Mouse (Mus musculus): Measurements from ENCODE around the gene Morn3. TPM values are rescaled to one million over a fixed set of nuclear protein-coding genes. Genes with fewer than 3 reads are reported as not detected.

Gene Morn3
- total RNA-seq (2014; fragmentation: Nextera tagmentation) = 0.58 TPM in 1 of 2 replicates, not detected in the other
- total RNA-seq (2017) = not detected in 2 replicates

GRCm38 (mm10) chr5:123046916-123047315, at the start of gene Morn3:
Gene Morn3, minus strand, starts transcription at chr5:123047016.
- no peak for ATAC-seq (replicated peaks; ENCODE audit: poor library complexity, severe bottlenecking)

DNA sequence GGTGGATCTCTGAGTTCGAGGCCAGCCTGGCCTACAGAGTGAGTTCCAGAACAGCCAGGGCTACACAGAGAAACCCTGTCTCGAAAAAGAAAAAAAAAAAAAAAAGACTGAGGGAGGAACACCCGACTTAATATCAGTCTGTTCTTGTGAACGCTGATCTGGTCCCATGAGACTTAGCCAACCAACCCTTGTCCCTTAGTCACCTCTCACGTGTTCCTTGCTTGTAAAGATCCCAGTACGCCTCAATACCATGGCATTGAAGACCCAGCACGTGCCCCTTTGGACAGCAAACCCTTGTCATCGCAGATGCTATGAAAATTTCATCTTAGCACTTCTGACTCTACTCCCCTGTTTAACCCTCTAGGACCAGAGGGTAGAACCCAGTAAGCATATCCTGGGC, 49.5 kb upstream of the Morn3 start:
- no peak for ATAC-seq (replicated peaks; ENCODE audit: poor library complexity, severe bottlenecking)

- ATAC-seq (replicated peaks; ENCODE audit: poor library complexity, severe bottlenecking) = no peak
Observed at GRCm38 (mm10) chr5:123094238-123094991, 47.6 kb upstream of the Morn3 start.

DNA sequence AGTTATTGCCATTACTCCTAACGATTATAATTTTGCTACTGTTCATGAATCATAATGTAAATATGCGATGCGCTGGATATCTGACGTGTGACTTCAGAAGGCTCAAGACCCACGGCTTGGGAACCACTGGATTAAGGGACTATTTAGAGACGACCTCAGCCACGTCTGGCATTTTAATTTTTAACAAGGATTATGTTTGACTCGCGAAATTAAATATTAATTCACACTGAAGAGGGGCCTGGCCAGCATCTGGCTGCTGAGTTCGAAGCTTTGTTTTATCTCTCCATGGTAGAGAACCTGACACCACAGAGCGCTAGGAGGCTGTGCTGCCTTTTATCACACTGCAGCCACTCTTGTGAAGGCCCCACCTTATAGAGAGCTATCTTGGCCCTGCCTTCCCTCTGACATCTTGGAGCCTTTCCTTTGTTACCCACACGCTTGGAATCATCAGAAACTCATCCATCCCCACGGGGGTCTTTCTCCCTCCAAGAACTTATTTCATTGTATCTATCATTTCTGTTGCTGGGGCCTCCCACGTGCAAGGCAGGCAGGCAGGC, 46.3 kb upstream of the Morn3 start:
- ATAC-seq (replicated peaks; ENCODE audit: poor library complexity, severe bottlenecking) = no peak

DNA sequence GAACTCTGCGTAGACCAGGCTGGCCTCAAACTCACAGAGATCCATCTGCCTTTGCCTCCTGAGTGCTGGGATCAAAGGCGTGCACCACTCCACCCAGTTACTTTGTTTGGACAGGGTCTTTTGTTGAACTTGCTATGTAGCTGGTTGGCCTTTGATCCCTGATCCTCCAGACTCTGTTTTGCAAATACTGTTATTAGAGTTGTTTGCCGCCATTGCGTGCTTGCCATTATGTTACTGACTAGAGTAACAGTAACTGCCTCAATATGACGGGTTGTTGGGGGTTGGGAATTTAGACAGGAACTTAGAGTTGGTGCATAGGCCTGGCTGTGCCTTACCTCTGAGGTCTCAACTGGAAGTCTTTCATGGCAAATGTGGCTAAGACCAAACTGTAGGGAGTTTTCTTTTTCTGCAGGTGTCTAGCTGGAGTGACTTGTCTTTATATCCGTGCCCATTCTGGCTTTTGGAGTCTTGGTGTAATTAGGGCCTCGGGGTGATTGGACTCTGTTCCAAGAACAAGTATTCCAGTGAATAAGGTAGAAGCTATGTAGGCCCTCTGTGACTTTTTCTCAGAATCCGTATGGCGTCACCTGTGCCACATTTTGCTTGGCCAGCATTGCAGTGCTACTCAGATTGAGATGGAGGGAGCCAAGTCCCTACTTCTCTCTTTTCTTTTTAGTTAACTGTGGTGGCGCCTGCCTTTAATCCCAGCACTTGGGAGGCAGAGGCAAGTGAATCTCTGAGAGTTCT, 43.9 kb upstream of the Morn3 start:
- ATAC-seq (replicated peaks; ENCODE audit: poor library complexity, severe bottlenecking) = no peak

- no peak for ATAC-seq (replicated peaks; ENCODE audit: poor library complexity, severe bottlenecking)
Observed at GRCm38 (mm10) chr5:123088784-123089183, 42.0 kb upstream of the Morn3 start.

DNA sequence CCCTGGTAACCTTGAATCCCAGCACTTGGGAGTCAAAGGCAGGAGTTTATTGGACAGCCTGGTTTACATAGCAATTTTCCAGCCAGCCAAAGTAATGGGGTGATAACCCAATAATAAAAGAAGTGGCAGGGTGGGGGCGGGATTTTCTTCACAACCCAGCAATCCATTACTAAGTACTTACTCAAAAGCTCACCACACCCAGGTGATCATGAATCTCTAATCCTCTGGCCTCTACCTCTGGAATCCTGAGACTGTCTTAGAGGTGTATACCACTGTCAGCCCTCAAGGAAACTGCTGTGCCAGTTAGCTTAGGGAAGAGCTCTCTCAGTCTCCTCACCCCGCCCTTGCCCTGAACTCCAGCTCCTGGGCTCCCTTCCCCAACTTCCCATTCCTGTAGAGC, 39.7 kb upstream of the Morn3 start:
- no peak for ATAC-seq (replicated peaks; ENCODE audit: poor library complexity, severe bottlenecking)

DNA sequence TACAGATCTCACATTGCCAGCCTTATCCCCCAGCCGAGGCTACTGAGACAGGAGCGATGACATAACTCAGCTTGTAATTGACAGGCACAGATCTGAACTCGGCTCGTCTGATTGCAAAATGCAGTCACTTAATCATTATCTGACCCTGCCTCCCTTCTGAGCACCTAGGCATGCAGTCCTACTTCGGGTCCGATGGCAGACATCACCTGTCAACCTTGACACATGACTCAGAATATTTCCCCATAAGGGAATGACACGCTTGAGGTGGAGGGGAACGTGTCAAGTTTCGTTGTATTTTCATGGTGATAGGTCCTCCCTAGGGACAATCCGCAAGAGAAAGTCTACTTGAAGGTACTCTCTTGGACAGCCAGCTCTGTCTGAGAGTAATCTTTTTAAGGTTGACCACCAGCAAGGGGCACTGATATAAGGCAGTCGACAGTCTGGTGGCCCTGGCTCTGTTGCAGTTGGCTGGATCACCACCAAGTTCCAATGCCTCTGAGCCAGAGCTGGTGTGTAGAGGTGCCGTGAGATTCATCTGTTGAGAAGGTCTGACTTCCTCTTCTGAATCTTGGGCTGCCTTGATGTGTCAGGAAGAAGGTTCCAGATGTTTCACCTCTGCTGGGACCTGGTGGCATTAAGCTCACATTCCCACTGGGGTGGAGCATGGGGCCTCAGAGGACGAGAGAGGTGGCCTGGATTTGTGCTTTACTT, 36.7 kb upstream of the Morn3 start:
- no peak for ATAC-seq (replicated peaks; ENCODE audit: poor library complexity, severe bottlenecking)

DNA sequence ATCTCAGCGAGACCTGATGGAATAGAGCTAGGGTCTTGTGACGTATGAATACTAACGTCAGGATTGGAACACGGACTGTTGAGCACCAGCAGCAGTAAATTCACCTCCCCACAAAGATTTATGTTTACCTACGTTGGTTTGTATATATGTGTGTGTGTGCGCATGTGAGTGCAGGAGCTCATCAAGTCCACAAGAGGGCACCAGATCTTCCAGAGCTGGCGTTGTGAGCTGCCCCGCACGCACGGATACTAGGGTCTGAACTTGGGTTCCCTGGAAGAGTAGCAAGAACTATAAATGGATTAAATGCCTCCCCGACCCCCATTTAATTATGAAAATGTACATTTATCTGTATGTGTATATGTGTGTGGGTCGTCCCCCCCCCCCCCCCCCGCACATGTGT, 33.7 kb upstream of the Morn3 start:
- ATAC-seq (replicated peaks; ENCODE audit: poor library complexity, severe bottlenecking) = no peak

- ATAC-seq (replicated peaks; ENCODE audit: poor library complexity, severe bottlenecking) = peak; percentile 44
Observed at GRCm38 (mm10) chr5:123080041-123080440, 33.2 kb upstream of the Morn3 start.

DNA sequence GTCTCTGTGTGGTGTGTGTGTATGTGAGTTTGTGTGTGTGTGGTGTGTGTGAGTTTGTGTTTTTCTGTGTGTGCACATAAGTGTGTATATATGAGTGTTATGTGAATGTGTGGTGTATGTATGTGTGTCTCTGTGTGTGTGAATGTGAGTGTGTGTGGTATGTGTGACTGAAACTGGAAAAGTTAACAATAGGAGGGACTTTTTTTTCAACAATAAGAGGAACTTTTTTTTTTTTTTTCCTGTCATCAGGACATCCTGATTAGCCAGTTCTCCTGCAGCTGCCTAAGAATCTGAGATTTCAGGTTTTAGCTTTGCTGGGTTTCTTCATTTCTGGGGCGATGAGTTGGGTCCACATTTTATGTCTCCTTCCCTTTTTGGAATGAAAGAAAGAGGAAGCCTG, 32.8 kb upstream of the Morn3 start:
- peak; percentile 48 for ATAC-seq (replicated peaks; ENCODE audit: poor library complexity, severe bottlenecking)

- ATAC-seq (replicated peaks; ENCODE audit: poor library complexity, severe bottlenecking) = no peak; the same call in 1 of the 2 replicates
Observed at GRCm38 (mm10) chr5:123076419-123077281, 29.8 kb upstream of the Morn3 start.

GRCm38 (mm10) chr5:123075576-123076418, 29.0 kb upstream of the Morn3 start:
- ATAC-seq (replicated peaks; ENCODE audit: poor library complexity, severe bottlenecking) = peak; percentile 89

DNA sequence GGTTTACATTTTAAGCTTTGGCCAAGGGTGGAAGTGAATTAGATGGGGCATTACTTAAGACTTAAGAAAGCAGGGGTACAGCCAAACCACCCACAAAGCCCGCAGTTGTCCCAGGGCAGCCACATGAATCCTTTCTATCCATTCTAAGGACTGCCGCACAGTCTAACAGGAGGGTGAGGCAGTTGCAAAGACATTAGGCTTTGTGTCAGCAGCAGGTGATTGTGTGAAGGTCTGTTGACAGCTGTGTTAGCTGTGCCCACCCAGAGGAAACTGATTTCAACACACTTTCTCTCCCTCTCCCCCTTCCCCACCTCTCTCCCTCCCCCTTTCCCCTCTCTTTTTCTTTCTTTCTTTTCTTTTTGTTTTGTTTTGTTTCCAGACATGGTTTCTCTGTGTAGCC, 21.9 kb upstream of the Morn3 start:
- no peak for ATAC-seq (replicated peaks; ENCODE audit: poor library complexity, severe bottlenecking)

DNA sequence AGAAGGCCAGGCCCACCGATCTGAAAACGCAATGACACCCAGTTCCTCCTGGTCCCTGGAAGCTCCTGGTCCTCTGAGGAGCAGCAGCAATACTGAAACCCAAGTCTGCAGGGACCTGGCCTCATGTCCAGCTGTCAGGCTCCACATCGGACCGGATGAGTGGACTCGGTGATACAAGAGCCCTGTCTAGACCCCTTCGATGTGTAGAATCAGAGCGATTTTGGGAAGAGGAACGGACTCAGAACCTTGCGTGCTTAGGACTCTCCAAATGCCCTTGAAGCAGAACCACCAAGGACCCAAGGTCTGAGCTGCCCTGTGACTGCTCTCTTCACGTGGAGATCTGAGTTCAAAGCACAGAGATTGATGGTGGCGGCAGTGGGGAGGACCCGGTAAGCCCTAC, 21.3 kb upstream of the Morn3 start, which contains the start of gene Tmem120b:
TSS of gene Tmem120b (plus strand) at position 301 of the 400 bp plus-strand sequence.
- ATAC-seq (replicated peaks; ENCODE audit: poor library complexity, severe bottlenecking) = peak; percentile 66

DNA sequence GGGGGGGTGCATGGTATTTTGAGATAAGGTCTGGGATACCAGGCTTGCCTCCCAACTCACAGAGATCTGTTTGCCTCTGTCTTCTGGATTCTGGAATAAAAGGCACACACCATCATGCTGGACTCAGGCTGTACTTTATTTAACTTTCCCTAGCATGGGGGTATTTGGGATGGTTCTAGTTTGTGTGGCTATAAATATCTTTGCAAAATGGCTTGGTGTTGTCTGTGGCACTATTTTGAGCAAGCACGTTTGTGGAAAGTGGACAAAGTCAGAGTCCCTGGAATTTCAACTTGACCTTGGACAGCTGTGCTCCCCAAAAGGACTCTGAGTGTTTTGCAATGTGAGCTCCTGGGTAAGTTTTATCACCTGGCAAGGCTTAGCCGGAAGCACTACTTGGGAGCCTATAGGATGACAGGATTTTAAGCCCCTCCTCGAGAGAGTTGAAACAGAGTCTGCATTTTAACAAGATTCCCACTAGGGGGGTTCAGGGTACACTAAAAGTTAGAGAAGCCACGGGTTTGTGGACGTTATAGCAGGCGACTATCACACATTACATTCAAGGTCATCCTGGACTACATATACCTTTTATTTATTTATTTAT, 20.7 kb upstream of the Morn3 start:
- ATAC-seq (replicated peaks; ENCODE audit: poor library complexity, severe bottlenecking) = peak; percentile 70

- no peak for ATAC-seq (replicated peaks; ENCODE audit: poor library complexity, severe bottlenecking)
Observed at GRCm38 (mm10) chr5:123064207-123064606, 17.4 kb upstream of the Morn3 start.

DNA sequence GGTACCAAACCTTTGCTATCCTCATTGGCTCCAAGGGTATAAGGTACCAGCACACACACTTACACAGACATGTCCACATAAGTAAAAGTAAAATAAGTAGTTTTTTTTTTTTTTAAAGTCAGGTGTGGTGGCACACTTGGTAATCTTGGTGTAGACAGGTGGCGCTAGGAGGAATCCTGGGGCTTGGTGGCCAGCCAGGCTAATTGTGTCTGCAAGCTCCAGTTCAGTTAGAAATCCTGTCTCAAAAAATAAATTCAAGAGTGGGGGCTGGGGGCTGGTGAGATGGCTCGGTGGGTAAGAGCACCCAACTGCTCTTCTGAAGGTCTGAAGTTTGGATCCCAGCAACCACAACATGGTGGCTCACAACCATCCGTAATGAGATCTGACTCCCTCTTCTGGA, 16.3 kb upstream of the Morn3 start:
- ATAC-seq (replicated peaks; ENCODE audit: poor library complexity, severe bottlenecking) = no peak

DNA sequence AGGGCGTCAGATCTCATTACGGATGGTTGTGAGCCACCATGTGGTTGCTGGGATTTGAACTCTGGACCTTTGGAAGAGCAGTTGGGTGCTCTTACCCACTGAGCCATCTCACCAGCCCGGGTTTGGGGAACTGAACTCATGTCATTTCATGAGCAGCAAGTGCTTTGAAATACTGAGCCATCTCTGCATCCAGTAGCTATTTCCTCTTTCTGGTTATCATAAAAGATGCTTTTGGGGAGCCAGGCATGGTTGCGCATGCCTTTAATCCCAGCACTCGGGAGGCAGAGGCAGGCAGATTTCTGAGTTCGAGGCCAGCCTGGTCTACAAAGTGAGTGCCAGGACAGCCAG, 14.6 kb upstream of the Morn3 start:
- peak; percentile 49 for ATAC-seq (replicated peaks; ENCODE audit: poor library complexity, severe bottlenecking)
